Mouse (Mus musculus) c-Kit-positive CD71-negative TER-119-negative erythroid progenitor cells, embryonic 14.5 days (primary cell): ENCODE measurements around the gene Bpnt1.
"Not testable (repeated sequence)": the region's sequence is repeated elsewhere in the genome, so short reads cannot be mapped to it uniquely, and the experiment has no call there.

Experiments
- DNase-seq: peaks from one replicate; pipeline ENCODE4 v3.0.0-alpha.2; 2013; ENCODE audit warnings: low read depth

Bpnt1 gene

DNA sequence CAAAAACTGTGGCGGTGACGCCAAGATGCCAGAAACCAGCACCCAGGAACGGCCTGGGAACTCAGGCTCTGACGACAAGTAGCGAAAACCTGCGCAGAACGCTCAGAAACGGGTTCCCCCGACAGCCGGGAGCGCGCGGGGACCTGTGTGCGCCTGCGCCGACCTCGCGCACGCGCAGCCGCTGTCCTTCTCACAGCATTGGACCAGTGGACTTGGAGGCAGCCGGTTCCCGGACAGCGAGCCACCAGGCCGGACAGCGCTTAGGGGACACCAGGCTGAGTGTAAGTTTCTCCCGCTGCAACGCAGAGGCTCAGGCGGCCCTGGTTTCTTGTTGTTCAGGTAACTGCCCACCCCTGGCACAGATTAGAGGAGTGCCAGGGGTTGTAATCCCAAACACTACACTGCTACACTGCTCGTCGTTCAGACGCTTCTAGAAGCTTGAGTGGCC lies at the start of gene Bpnt1:
Bpnt1 (plus strand) TSS at position 167 of the 448 bp plus-strand sequence.
- DNase-seq, result peak; percentile 61

GRCm38 (mm10) chr1:185282846-185283245 lies 49.1 kb upstream of the Bpnt1 start:
- DNase-seq, result no peak

GRCm38 (mm10) chr1:185283247-185283646 lies 48.7 kb upstream of the Bpnt1 start:
- no peak for DNase-seq

GRCm38 (mm10) chr1:185284740-185285139 lies 47.2 kb upstream of the Bpnt1 start:
- no peak for DNase-seq

GRCm38 (mm10) chr1:185285171-185285570 lies 46.8 kb upstream of the Bpnt1 start:
- DNase-seq, result no peak

DNA sequence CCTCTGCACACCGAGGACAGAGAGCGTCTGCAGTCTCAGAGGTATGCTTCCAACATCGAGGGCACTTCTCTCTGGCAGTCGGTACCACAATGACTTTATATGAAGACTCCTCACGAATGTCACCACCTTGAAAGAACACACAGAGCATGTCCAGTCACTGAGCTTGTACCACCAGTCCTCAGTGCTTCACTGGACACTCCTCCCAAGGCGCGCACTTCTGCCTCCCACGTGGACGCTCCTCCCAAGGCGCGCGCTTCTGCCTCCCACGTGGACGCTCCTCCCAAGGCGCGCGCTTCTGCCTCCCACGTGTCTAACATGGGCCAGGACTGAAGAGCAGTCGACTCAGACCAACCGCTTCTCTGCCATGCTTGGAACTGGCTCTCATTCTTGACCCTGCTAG lies 44.9 kb upstream of the Bpnt1 start:
- no peak for DNase-seq

DNA sequence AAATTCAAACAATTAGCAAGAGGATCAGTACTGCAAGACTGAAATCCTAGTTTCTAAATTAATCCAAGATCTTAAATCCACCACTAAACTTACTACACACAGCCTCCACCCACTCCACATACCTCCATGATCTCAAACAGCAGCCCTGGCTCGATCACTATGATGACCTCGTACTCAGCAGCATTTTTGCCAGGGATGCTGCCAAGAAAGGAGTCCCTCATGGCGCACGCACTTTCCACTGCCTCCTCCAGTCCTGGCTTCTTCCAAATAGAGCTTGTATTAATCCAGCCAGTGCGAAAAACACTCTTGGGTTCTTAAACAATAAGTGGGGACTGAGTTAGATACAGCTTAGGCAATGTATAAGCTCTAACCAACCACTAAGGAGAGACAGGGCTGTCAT lies 42.7 kb upstream of the Bpnt1 start:
- DNase-seq, result no peak

DNA sequence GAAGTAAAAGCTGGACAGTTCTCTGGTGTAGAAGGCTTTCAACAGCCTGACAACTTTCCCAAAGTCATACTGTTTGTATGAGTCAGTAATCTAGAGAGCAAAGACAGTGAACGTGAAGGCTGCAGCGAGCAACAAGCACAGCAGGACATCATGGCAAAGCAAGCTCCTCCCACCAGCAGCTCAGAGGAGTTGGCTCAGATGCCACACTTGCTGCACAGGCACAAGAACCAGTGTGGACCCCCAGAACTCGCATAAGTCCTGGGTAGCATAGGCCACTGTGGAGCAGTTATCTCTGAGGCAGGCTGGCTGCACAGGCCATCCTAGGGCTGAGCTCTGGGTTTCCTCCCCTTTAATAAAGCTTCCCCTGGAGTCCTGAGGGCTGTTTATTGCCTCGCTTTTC lies 40.6 kb upstream of the Bpnt1 start:
- DNase-seq, result no peak

- no peak for DNase-seq
These were observed 39.1 kb upstream of the Bpnt1 start for GRCm38 (mm10) chr1:185292646-185293360.

DNA sequence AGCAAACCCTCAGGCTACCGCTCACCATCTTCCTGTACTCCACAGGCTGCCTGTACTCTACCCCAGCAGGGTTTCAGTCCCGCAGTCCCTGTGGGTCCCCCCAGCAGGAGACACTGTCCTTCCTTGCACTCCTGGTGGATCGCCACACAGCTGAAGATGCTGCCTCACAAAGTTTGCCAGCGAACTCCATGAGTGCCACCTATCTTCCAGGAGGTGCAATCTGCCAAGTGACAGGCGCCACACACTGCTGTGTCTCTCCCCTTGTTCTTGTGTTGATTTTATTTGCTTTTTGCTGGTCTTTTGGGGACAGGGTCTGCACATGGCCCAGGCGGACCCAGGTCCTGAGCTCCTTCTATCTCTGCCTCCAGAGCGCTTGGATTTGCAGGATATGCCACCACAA lies 35.1 kb upstream of the Bpnt1 start:
- no peak for DNase-seq

DNA sequence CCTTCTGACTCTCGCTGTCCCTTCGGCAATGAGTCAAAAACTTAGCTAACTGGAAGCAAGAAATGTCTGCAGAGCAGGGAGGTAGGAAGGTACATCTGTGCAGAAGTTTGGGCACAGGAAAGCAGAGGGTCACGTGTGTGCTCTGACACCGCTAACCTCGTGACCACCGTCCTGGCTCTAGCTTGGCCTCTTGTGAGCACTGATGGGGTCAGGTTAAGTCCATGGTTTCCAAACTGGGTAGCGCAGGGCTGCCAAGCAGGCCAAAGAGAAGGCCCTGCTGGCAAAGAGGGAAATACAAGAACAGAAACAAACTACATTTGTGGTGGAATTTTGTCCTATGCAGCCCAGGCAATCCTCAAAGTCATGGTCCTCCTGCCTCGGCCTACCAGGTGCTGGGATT lies 33.5 kb upstream of the Bpnt1 start:
- no peak for DNase-seq

GRCm38 (mm10) chr1:185302816-185303215 lies 29.1 kb upstream of the Bpnt1 start:
- DNase-seq, result no peak

DNA sequence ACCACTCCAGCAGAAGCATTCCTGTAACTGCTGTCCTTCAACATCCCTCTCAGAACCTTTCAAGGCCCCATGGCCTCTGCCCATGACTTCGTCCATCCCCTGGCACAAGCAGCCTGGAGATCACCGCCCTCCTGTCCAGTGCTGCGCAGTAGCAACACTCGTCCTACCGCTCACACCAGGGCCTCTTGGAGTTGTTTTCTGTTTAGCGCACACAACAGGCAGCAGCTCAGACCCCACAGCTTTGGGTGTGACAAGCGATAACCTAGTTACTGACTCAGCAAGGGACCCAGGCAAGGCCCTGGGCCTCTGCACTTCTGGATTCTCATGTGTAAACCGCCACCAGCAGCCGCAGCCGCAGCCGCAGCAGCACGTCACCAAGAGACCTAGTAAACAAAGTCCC lies 25.1 kb upstream of the Bpnt1 start:
- no peak for DNase-seq

DNA sequence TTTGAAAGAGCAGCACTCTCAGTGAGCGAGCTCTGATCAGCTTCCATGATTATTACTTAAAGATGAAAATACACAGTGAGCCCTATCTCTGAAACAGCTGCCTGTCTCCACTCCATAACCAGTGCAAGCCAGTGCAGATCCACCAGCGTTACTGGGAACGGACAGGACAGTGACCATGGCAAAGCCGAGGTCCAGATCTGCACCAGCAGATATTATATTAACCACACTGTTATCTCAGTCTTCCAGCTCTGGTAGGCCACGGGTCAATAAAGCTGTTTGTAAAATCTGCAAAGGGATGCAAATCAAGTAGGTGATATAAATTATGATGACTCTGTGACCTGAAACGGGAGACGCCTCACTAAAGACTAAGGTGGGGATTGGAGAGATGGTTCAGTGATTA lies 24.3 kb upstream of the Bpnt1 start:
- DNase-seq, result no peak

DNA sequence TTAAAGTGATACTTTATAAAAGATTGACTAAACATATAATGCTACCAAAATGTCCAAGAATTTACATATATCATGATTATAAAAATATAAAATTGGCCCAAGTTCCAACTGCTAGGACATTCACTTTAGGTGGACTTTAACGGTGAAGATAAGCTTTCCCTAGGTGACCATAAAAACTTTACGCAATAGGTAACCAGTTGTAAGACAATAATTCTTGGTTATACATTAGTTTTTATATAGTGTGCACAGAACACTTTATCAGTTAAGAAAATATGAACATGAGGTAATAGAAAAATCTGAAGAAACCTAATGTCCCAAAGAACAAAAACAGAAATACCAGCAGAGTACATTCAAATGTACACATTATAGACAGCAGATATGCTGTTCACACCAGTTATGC lies 23.6 kb upstream of the Bpnt1 start:
- no peak for DNase-seq

DNA sequence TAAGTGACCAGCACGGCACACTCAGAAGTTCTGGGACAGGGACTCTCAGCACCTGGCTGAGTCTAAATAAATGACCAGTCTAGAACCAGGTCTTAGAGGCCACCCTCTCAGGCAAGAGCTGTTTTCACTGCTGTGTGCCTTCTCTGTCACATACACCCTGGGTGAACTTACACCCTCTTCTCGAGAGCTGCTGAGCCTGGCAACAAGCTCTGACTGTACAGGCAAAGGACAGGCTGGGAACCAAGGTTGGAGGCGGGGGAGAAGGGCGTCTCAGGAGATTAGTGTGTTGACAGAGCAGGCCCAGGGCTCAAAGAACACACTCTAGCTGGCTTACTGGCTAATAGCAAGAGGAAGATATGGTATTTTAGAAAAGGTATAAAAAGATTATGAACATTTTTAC lies 23.0 kb upstream of the Bpnt1 start:
- DNase-seq, result no peak

GRCm38 (mm10) chr1:185311949-185312348 lies 20.0 kb upstream of the Bpnt1 start:
- no peak for DNase-seq

- DNase-seq, result no peak
These were observed 17.4 kb upstream of the Bpnt1 start for GRCm38 (mm10) chr1:185314546-185314945.

DNA sequence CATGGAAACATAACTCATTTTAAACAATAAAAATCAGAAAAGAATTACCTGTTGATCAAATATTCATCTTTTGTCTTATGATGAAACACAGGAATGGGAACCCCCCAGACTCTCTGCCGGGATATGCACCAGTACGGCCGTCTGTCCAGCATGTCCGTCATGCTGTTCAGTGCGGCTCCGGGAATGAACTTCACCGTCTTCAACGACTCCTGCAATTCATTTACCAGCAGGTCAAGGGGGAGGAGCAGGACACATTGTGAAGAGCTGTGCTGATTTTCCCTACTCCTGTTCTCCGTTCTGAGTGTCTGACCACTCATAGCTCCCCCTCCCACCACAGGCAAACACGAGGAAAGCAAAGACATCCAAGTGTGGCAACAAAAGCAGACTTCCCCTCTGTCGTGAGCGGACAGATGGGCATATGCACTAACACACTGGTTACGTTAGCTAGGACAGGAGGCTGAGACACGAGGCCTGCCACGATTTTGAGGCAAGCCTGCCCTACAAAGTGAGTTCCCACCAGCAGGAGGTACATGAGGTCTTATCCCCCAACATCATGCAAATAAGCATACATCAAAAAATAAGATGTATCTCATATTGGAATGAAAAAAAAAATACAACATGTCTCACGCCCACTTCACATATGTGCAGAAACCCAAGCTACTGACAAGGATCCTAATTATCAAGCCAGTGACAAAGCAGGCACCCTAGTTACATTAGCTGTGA lies 15.9 kb upstream of the Bpnt1 start:
- no peak for DNase-seq

DNA sequence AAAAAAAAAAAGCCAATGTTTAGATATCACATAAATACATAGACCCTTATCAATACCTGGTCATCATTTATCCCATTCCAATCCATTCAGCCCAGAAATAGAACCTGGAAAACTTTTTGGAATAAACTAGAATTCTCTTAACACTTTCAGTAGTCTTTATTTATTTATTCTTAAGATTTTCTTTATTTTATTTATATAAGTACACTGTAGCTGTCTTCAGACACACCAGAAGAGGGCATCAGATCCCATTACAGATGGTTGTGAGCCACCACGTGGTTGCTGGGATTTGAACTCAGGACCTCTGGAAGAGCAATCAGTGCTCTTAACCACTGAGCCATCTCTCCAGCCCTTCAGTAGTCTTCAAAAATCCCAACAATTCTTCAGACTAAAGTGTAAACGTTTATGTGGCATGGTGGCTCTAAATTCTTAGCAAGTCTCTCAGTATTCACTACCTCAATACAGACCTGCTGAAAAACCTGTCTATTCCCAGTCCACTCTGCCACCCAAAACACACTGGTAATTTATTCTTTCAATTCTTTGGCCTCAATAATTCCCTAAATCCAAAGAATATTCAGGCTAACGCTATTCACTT lies 4.1 kb upstream of the Bpnt1 start:
- DNase-seq, result not testable (repeated sequence)

DNA sequence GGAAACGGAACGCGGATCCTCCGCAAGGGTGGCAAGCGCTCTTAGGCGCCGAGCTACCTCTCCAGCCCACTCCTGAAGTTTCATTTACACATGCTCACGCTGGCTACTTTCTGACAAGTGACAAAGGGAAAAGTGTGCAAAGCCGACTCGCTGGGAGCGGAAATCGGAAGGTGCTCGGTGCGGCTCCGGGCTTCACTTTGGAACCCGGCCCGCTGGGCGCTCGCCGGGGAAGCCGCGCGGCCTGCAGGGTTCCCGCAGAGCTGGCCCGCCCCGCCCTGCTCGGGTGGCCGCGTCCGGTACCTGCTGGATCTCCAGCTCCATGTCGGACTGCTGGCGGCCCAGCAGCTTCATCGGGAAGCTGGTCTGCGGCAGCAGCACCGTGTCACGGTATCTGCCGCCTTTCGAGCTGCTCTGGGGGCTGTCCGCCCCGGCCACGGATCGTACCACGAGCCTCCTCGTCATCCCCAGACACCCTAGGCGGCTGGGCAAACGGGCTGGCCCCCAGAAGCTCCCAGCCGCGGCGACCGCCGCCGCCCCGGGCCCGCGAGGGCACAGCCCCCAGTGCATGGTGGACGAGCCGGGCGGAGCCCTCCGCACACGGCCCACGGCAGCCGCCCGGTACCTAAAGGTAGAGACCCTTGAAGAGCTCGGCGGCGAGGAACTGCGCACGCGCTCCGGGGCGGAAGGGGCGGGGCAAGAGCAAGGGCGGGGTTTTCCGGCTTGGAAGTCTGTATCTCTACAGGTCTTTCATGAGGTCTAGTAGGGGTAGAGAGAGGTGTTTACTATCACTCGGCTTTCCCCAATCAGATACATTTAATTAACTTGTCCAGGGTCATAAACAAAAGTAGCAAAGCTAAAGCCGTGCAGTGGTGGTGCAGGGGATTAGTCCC lies 3.0 kb upstream of the Bpnt1 start, which contains the start of gene Iars2:
Iars2 (minus strand) TSS at position 676 of the 890 bp plus-strand sequence.
- DNase-seq, result peak; percentile 78

GRCm38 (mm10) chr1:185329851-185330250 lies 2.1 kb upstream of the Bpnt1 start:
- DNase-seq, result no peak
